Mouse (Mus musculus) megakaryocyte-erythroid progenitor cell, adult 5-6 weeks (primary cell): ENCODE results near the gene Slc37a1. TPM values are rescaled to one million over a fixed set of nuclear protein-coding genes. Genes with fewer than 3 reads are reported as not detected.

Source experiments
- ATAC-seq: replicated peaks from 2 replicates; pipeline ENCODE4 v1.8.0; 2016; ENCODE audit warnings: mild to moderate bottlenecking, inconsistent platforms; ENCODE audit not compliant: severe bottlenecking, poor library complexity, low FRiP score, low TSS enrichment
- total RNA-seq, 2 experiments: library from RNA; stranded (forward) in 1 of 2; stranded (reverse) in 1 of 2; fragments of 200-1000, 215-1000 nt in 1 of 2; fragments of >200 nt in 1 of 2; fragmentation: Nextera tagmentation in 1 of 2; gene quantifications; 2 replicates each; pipeline ENCODE4 v1.2.3; 2014 to 2017

Gene Slc37a1
- total RNA-seq (2014; fragmentation: Nextera tagmentation) (7.8 and 13.8 TPM in 2 replicates), total RNA-seq (2017) (3.6 and 8.6 TPM in 2 replicates)

DNA sequence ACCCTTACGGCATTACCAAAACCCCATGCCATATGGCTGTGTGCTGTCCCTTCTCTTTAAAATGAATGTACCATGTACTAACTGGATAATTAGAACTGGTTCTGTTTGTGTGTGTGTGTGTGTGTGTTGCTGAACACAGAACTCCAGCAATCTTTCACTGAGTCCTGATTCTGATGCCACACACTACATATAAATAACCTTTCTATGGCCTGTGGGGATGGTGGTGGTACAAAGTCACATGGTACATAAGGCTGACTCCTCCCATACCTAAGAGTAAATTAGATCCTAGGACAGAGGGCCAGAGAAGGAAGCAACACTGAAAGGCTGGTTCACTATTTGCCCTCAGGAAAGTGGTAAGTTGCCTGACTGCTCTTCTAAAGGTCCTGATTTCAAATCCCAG is at the start of gene Slc37a1:
Gene Slc37a1, plus strand, starts transcription at position 301 of the 400 bp plus-strand sequence.
- ATAC-seq = no peak

DNA sequence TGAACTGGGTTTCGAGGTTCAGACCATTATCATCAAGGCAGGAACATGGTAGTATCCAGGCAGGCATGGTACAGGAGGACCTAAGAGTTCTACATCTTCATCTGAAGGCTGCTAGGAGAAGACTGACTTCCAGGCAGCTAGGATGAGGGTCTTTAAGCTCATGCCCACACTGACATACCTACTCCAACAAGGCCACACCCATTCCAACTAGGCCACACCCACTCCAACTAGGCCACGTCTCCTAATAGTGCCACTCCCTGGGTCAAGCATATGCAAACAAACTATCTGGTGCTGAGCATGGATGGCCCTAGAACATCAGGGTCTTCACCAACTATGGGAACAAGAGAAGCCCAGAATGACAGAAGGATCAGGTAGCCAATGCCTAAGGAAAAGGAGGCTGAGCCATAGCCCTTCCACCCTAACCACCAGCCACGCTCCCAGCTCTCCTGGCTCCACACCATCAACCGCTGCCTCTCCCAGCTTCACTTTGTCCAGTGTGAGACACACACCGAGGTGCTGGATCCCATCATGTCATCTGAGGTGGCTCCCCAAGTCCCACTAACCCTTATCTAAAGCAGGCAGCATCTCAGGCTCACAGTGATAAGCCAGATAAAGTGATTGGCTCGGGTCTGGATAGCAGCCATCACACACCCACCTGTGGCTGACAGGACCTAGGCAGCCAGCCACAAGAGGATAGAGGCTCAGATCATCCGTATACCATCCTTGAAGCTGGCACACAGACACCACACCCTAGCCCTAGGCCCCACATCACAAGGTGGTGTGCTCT is 48.2 kb upstream of the Slc37a1 start:
- peak; percentile 77 for ATAC-seq

DNA sequence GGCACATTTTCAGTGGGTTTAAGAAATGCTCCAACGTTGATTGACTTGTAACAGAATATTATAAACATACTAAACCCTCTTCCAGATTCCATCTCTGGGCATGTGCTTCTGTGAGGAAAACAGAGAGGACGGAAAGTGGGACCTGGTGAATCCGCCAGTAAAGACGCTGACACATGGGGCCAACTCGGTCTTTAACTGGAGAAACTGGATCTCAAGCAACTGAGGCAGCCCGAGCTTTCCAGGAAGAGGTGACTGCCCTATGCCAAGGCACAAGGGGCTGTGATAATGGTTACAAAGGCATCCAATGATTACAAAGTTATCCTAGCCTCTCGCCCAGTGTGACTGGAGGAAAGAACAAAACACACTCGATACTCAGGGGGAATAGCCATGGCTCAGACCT is 45.4 kb upstream of the Slc37a1 start:
- ATAC-seq = no peak

DNA sequence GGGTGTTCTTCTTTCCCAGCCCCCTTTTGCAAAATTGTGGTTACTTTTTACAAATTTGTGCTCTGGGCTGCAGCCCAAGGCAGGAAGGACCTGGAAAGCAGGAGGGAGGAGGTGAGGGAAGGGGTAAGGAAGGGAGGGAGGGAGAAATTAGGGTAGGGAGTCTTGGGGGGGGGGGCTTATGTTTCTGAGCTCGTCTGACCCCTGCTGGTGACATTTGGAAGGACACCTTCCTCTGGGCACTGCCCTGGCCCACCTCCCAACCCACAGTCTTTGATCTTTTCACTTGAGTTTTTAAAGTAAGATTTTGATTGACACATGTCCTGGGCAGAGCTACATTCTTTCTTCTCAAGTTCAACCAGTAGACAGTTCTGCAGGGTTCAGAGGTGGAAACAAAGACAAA is 43.8 kb upstream of the Slc37a1 start:
- no peak for ATAC-seq

DNA sequence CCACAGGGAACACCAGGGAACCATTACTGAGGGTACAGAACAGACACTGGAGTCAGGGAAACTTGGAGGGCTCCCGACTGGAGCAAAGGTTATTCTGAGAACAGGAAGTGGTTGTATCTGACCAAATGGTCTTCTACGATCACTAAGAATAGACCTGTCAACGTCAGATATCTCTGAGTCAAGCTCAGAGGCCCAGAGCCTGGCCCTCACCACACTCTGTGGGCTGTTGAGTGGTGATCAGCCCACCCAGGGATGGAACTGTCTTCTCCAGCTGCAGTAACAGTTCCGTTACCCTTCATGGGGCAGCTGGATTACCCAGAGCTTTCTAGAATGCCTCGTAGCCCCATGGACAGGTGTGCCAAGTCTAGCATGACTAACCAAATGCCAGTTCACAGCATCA is 41.3 kb upstream of the Slc37a1 start:
- ATAC-seq = no peak

DNA sequence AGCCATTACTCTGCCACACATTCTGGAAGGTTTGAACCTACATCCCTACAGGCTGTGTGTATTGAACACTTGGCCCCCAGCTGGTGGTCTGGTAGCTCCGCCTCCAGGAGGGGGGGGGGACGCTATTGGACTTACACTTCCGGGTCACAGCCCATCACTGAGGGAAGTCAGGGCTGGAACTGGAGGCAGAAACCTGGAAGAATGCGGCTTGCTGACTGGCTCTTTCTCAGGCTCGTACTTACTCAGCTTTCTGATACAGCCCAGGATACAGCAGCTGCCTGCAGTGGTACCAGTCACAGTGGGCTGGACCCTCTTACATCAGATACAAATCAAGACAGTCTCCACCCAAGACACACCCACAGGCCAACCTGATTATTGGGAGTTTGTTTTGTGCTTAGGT is 39.4 kb upstream of the Slc37a1 start:
- ATAC-seq = peak; percentile 30; the same call in 1 of the 2 replicates

DNA sequence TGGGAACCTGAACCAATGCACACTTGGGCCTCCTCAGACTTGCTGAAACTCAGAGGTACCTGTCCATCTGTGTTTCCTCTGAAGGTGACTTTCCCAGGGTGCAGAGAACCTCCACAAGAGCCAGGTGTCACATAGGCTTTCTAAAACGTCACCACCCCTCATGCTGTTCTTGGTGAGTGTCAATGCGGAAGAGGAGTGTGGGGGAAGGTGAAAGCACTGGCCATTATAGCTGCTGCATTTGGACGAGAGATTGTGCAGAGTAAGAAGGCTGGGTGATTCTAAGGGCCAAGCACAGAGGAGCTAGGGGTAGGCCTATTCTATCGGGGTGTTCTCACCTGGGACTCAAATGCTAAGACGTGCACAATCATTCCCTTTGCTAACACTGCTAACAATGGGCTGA is 32.6 kb upstream of the Slc37a1 start:
- ATAC-seq = no peak

DNA sequence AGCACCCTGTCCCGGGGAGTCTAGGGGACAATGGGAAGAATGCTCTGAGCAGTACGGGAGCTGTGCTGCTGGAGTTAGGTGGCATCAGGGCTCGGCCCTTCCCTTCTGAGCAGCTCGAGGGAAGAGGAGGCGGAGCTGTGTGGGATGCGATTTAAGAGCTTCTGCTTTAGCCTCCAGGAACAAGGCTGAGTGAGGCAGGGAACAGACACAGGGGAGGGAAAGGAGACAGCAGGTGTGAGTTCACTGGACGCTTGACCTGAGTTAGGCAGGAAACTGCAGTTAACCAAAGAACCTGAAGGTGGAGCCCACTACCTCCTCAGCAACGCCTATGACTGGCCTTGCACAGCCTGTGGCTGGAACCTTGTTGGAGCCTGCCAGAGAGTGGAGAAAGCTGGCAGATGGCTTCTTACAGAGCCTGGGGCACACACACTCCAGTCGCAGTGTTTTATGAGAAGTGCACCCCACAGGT is 32.1 kb upstream of the Slc37a1 start:
- ATAC-seq = peak; percentile 87

DNA sequence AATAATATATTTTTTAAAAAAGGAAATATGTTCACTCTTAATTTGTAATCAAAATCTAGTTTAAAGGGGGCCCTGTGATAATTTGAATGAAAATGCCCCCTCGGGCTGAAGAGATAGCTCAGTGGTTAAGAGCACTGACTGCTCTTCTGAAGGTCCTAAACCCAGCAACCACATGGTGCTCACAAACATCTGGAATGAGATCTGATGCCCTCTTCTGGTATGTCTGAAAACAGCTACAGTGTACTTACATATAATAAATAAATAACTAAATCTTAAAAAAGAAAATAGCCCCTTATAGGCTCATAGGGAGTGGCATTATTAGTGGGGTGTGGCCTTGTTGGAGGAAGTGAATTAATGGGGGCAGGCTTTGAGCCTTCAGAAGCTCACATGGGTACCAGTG is 29.4 kb upstream of the Slc37a1 start:
- ATAC-seq = no peak

DNA sequence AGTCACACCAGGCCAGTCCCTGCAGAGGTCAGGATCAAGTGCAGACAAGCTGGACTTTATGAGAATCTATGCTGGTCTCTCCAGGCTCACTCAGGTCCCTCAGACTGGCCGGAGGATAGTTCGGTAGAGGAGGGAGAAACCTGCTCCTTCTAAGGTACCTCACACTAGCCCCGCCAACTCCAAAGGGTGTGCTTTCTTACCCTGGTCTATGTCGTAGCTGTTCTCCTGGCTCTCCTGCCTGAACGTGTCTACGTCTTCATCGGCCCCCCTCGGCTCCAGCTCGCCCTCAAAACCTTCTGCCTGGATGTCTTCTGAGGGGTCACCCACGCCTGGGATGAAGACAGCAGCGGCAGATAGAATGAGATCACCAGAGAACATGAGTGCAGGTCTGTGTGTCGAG is 28.7 kb upstream of the Slc37a1 start:
- ATAC-seq = no peak

DNA sequence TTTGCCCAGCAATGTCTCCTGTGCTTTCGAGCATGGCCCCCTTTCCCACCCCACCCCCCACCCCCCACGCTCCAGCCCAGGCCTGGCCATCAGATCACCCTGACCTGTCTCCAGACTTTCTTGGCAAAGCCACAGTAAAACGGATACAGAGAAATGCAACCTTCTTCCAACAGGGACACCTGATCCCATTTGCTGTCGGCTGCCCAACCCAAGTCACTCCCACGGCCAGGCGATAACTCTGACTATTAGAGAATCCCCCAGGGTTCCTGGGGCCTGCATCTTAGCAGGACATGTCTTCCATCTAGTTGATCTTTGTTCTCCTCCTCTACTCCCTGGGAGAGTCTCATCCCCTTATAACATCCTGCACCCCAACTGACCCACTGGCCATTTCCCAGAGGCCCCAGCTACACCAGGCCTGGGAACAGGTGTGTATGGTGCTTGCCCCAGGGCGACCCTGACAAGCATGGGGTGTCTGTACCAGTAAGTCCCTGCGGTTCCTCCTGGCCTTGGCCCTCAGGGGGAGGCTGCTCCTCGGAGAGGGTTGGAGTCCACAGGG is 28.2 kb upstream of the Slc37a1 start:
- ATAC-seq = no peak

DNA sequence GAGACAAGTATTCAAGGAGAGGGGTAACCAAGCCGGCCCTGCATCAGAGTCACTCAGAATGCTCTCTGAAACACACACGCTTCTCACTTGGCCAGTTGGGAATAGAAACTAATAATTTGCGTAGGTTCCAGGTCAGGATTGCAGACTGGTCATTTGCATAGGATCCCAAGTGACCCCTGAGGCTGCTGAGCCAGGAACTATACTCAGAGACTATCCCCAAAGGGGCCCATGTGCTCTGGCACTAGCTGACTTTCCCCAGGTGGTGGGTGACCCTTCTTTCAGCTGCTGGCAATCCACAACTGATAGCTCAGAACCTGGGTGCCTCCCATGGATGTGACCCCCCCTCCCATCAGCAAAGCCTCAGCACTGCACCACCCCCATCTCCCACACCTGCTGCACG is 27.4 kb upstream of the Slc37a1 start:
- ATAC-seq = no peak

DNA sequence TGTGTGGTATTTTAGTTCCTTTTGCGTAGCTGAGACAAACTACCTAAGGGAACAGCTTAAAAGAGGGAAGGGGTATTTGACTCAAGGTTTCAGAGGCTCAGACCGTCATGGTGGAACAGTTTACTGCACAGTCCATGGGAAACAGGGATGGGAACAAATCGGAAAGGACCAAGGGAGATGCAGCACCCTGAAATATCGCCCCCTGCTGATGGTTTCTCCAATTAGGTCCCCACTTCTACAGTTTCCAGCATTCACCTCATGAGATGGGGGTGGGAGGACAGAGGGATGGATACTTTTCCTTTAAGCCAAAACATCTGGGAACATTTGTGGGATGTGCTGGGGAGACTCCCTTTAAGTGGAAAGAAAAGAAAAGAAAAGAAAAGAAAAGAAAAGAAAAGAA is 26.8 kb upstream of the Slc37a1 start:
- ATAC-seq = no peak

DNA sequence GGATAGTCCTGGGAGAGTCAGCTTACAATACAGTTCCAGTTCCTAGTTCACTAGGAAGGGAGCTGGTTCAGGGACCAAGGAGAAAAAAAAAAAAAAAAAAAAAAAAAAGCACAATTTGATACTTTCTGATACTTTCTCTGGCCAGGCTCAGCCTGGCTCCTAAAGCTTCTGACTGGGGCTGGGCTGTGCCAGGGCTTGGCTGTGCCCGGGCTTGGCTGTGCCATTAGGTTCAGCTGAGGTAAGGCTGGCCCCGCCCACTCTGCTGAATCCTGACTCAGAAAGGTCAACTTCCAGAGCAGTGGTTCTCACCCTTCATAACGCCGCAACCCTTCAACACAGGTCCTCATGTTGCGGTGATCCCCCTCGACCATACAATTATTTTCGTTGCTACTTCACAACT is 26.2 kb upstream of the Slc37a1 start:
- ATAC-seq = no peak

DNA sequence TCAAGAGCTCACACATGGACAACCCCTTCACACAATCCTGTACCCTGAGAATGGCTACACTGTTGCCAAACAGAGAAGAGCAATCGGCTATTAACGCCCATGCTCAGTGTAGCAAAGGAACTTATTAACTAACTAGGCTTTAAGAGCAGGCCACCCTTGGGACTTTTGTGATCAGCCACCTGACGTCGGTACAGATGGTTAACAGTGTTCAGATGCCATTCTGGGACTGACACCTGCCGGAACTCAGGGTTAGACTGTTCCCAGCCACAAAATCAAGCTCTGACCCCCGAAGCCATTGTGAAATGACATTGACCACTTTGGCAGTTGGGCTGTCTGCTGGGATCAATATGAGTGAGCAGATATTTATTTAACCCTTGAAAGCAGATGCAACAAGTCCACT is 25.2 kb upstream of the Slc37a1 start:
- ATAC-seq = no peak

DNA sequence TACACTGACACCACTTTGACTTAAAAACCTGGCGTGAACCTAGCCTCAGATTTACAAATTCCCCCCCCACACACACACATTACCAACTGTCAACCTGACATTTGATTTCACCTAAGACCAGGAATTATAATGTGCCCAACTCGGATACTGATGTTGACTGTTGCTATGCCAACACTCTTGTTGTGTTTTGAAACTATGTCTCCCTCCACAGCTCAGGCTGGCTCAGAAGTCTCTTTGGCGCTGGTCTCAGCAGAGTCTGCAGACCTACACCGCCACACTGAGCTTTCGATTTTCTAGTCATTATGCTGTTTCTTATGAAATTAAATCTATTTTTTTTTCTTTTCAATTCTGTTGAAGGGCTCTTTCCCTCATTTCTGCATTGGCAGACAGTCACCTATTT is 23.9 kb upstream of the Slc37a1 start:
- no peak for ATAC-seq

DNA sequence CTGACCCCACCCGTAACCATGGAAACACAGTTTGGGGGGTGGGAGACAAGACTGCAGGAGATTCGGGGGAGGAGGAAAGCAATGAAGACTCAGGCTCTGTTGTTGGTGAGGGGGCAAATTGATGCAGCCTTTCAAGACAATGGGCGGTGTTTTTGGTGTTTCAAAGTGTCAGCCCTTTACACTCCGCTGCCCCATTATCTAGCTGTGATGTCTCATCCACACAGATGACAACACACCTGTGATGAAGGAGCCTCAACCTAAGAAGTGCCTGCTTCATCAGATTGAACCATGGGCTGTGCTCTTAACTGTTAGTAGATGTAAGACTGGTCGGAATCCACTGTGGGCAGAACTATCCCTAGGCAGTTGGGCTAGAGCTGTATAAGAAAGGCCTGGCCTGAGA is 22.8 kb upstream of the Slc37a1 start:
- no peak for ATAC-seq

DNA sequence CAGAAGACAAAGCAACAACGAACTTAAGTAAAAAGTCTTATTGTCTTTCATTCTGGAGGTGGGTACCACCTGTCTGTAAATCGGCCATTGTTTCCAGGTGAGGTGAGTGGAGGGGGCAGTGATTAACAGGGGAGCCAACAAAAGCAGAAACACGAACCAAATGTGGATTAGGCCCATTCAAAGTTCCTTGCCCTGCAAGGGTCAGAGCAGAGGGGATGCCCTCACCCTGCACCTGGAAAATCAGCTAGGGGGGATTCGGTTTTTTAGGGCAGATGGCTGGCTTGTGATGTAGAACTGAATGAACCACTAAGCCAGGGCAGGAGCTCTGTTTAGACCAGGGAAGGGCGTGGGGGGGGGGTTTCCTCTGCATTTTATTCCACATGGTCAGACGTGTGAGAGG is 22.2 kb upstream of the Slc37a1 start:
- ATAC-seq = no peak

DNA sequence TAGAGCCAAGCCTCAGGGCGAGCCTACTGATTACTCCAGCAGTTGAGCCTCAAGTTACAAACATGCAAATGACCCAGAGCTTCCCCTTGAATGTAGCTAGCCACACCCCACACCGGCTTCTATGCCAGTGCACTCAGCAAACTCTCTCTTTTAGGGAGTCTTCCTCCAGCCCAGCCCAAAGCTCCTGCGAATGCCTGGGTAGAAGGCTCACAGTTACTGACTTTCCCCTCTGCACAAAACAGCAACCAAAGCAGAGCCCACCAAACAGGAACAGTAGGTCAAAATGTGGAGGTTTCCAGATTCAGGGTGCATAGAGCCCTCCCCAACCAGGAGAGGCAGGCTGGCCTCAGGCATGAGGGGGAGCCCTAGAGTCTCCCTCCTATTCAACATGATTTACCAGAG is 21.4 kb upstream of the Slc37a1 start:
- ATAC-seq = peak; percentile 66

DNA sequence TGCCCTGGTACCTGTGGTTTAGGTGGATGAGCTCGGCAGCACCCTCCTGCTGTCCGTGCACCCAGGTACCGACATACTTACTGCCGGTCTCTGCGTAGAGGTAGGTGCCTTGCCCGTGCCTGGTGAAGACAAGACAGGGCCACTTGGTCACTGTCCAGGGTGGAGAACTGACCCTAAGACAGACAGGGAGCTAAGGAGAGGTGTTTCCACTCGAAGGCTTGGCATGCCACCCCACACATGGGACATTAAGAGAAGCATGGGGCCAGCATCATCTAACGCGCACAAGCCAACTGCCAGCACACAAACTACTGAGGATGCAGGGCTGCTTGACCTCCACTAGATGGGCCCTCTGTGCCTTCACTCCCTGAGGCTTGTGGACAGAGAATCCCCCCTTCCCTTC is 20.8 kb upstream of the Slc37a1 start:
- no peak for ATAC-seq

DNA sequence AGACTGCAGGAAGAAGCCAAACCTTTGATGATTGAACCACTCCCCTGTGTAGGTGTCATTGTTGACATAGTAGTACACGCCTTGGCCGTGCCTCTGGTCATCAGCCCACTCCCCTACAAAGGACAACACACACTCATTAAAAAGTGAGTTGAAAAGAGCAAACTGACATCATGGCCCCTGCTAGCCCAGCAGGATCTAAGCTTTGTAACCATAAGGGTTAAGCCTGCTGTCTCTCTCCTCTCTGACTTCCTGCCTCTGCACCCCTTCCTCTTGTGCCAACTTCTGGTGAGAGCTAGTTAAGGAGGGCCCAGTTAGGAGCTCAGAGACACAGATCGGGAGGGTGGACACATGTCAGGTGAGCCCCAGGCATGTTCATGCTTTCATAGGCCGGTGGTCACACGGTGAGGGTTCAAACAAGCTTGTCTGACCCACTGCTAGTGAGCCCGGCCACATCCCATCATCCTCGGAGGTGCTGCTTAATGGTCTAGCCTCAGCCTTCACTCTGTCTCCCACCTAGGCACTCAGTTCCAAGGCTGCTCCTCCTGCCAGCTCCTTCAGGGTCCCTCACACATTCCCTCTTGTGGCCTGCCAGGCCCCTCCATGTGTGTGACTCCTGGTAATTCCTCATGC is 20.2 kb upstream of the Slc37a1 start:
- ATAC-seq = no peak
